Mouse (Mus musculus) forebrain, embryonic 15.5 days (tissue): ENCODE measurements at regions not wholly inside any gene's neighbourhood (a gene's known extent, or its start where the extent isn't known, plus 50 kb on each side); places are given as distances from the start of the nearest gene placed in this dataset.

Experiments
- ATAC-seq: fragments of 200-750 bp; cut with Nextera tagmentation; replicated peaks from 2 replicates; pipeline ENCODE4 v1.8.0; 2017; ENCODE audit warnings: mild to moderate bottlenecking, moderate TSS enrichment, moderate library complexity
- H3K27ac ChIP-seq: fragments of 300-500 bp; sonication (generic); replicated peaks from 2 replicates; pipeline ENCODE4 v1.5.1; 2015; ENCODE audit warnings: mild to moderate bottlenecking, inconsistent platforms
- H3K27me3 ChIP-seq: fragments of 300-500 bp; sonication (generic); 2 replicates; pipeline ENCODE4 v1.6.1; 2015; ENCODE audit warnings: inconsistent platforms
- H3K36me3 ChIP-seq: fragments of 300-500 bp; sonication (generic); 2 replicates; pipeline ENCODE4 v1.6.1; 2015; ENCODE audit warnings: mild to moderate bottlenecking, inconsistent platforms
- H3K4me1 ChIP-seq: fragments of 300-500 bp; sonication (generic); 2 replicates; pipeline ENCODE4 v1.6.1; 2015; ENCODE audit warnings: inconsistent platforms
- H3K4me2 ChIP-seq: fragments of 300-500 bp; sonication (generic); replicated peaks from 2 replicates; pipeline ENCODE4 v1.6.1; 2015; ENCODE audit warnings: mild to moderate bottlenecking, inconsistent platforms
- H3K4me3 ChIP-seq: fragments of 300-500 bp; sonication (generic); 2 replicates; pipeline ENCODE4 v1.5.1; 2015; ENCODE audit warnings: mild to moderate bottlenecking, inconsistent platforms
- H3K9ac ChIP-seq: fragments of 300-500 bp; sonication (generic); replicated peaks from 2 replicates; pipeline ENCODE4 v1.6.1; 2015; ENCODE audit warnings: mild to moderate bottlenecking, inconsistent platforms
- H3K9me3 ChIP-seq: fragments of 300-500 bp; sonication (generic); 2 replicates; pipeline ENCODE4 v1.6.1; 2016; ENCODE audit warnings: inconsistent platforms
- WGBS: fragments of 180-500 bp; shearing (Covaris S2); methylation state at CpG from one replicate; pipeline ENCODE4 v1.1.7; 2015; ENCODE audit warnings: mixed read lengths; 5-methylcytosine and 5-hydroxymethylcytosine counted together

GRCm38 (mm10) chr10:60936659-60937516 lies 105.5 kb upstream of the Unc5b start:
- Histone ChIP-seq H3K27ac (no peak overlapping the region), H3K36me3 (no peaks in the 10 kb centered on the region), H3K4me3 (no peak overlapping the region), H3K9me3 (no peaks in the 10 kb centered on the region), H3K27me3 (no peaks in the 10 kb centered on the region), H3K9ac (no peak overlapping the region), H3K4me1 (peaks cover 13% of the 10 kb centered on the region), H3K4me2 (no peak overlapping the region)
- ATAC-seq = no peak; the same call in 1 of the 2 replicates
- 12% methylated on average over 13 of the region's 13 CpGs for WGBS

- Histone ChIP-seq H3K27ac (no peak overlapping the region), H3K27me3 (no peaks in the 10 kb centered on the region)
- 61% methylated on average over 13 of the region's 13 CpGs for WGBS
Observed at GRCm38 (mm10) chr10:60934297-60935286, 103.2 kb upstream of the Unc5b start.

DNA sequence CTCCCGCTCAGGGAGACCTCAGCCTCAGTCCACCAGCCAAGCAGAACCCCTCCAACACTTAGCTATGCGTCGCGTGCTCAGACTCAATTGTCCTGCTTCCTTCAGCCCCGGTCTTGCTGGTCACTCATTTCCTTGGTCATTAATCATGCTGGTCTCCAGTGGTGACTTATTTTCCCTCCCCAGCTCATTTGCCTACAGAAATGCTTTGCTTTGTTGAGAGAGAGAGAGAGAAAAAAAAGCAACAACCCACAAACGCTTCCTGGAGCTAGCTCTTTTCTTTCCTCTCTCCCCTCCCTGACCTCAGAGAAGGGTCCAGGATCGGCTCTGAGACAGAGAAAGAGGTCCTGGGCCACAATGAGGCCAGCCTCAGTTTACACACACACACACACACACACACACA lies 102.5 kb upstream of the Unc5b start:
- no peak overlapping the region for H3K9ac ChIP-seq
- no peaks in the 10 kb centered on the region for H3K9me3 ChIP-seq
- no peak overlapping the region for H3K4me3 ChIP-seq
- WGBS = 37% methylated on average over 7 of the region's 7 CpGs
- peaks cover 13% of the 10 kb centered on the region for H3K4me1 ChIP-seq
- no peak overlapping the region for H3K4me2 ChIP-seq
- no peaks in the 10 kb centered on the region for H3K36me3 ChIP-seq
- no peak overlapping the region for H3K27ac ChIP-seq
- ATAC-seq = no peak
- H3K27me3 ChIP-seq = no peaks in the 10 kb centered on the region

More at GRCm38 (mm10) chr10:60934297-60935286, 103.2 kb upstream of the Unc5b start:
- no peak for ATAC-seq
- H3K4me1 ChIP-seq = peaks cover 13% of the 10 kb centered on the region
- H3K4me2 ChIP-seq = no peak overlapping the region
- no peak overlapping the region for H3K9ac ChIP-seq
- no peaks in the 10 kb centered on the region for H3K36me3 ChIP-seq
- no peak overlapping the region for H3K4me3 ChIP-seq
- no peaks in the 10 kb centered on the region for H3K9me3 ChIP-seq

GRCm38 (mm10) chr10:60932855-60933254 lies 101.5 kb upstream of the Unc5b start:
- WGBS = 33% methylated on average over 3 of the region's 3 CpGs
- Histone ChIP-seq H3K9ac (no peak overlapping the region), H3K4me2 (no peak overlapping the region), H3K27ac (no peak overlapping the region), H3K9me3 (no peaks in the 10 kb centered on the region), H3K27me3 (no peaks in the 10 kb centered on the region), H3K4me1 (peaks cover 13% of the 10 kb centered on the region), H3K4me3 (no peak overlapping the region), H3K36me3 (no peaks in the 10 kb centered on the region)
- ATAC-seq = no peak

- no peaks in the 10 kb centered on the region for H3K9me3 ChIP-seq
- no peak overlapping the region for H3K4me2 ChIP-seq
- no peaks in the 10 kb centered on the region for H3K36me3 ChIP-seq
- peaks cover 5% of the 10 kb centered on the region; the same call in 1 of the 2 replicates for H3K4me1 ChIP-seq
- H3K4me3 ChIP-seq = no peak overlapping the region
- ATAC-seq = no peak
- no peaks in the 10 kb centered on the region for H3K27me3 ChIP-seq
- no peak overlapping the region for H3K27ac ChIP-seq
- no peak overlapping the region for H3K9ac ChIP-seq
- 51% methylated on average over 22 of the region's 22 CpGs for WGBS
Observed at GRCm38 (mm10) chr10:60931891-60932378, 100.6 kb upstream of the Unc5b start.

- 83% methylated on average over 7 of the region's 7 CpGs for WGBS
- no peak overlapping the region for H3K9ac ChIP-seq
- no peak overlapping the region for H3K4me3 ChIP-seq
- H3K27me3 ChIP-seq = no peaks in the 10 kb centered on the region
- no peak overlapping the region for H3K4me2 ChIP-seq
- H3K36me3 ChIP-seq = no peaks in the 10 kb centered on the region
- ATAC-seq = no peak
- no peak overlapping the region for H3K27ac ChIP-seq
- no peaks in the 10 kb centered on the region for H3K9me3 ChIP-seq
- 0 out of 2 replicates have a peak, but pooled peaks cover 4% of the 10 kb centered on the region for H3K4me1 ChIP-seq
Observed at GRCm38 (mm10) chr10:60928646-60929045, 97.3 kb upstream of the Unc5b start.

DNA sequence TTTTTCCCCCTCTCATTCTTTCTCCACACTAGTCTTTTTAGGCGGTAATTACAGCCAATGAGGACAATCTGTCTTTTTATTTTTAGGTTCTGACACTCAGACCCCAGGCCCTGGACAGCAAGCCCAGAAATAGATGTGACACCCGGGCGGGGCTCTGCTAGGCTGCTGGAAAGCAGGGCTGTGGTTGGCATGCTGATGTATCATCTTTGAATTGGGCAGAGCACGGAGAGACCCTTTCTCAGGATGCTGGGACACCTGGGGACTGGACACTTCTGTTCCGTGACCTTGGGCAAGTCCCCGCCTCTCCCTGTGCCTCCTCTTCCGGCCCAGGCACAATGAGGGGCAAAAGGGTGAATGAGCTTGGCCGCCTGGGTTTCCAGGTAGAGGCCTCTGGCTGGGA lies 96.8 kb upstream of the Unc5b start:
- no peak overlapping the region for H3K4me2 ChIP-seq
- no peaks in the 10 kb centered on the region for H3K36me3 ChIP-seq
- no peak for ATAC-seq
- 84% methylated on average over 8 of the region's 8 CpGs for WGBS
- H3K9me3 ChIP-seq = no peaks in the 10 kb centered on the region
- no peak overlapping the region for H3K4me3 ChIP-seq
- H3K27ac ChIP-seq = no peak overlapping the region
- no peaks in the 10 kb centered on the region for H3K27me3 ChIP-seq
- no peak overlapping the region for H3K9ac ChIP-seq
- H3K4me1 ChIP-seq = 0 out of 2 replicates have a peak, but pooled peaks cover 4% of the 10 kb centered on the region

- H3K9me3 ChIP-seq = no peaks in the 10 kb centered on the region
- ATAC-seq = no peak
- WGBS = 89% methylated on average over 12 of the region's 12 CpGs
- 0 out of 2 replicates have a peak, but pooled peaks cover 4% of the 10 kb centered on the region for H3K4me1 ChIP-seq
- H3K9ac ChIP-seq = no peak overlapping the region
- no peak overlapping the region for H3K27ac ChIP-seq
- H3K27me3 ChIP-seq = no peaks in the 10 kb centered on the region
- no peaks in the 10 kb centered on the region for H3K36me3 ChIP-seq
- no peak overlapping the region for H3K4me2 ChIP-seq
- no peak overlapping the region for H3K4me3 ChIP-seq
Observed at GRCm38 (mm10) chr10:60926632-60927031, 95.3 kb upstream of the Unc5b start.

DNA sequence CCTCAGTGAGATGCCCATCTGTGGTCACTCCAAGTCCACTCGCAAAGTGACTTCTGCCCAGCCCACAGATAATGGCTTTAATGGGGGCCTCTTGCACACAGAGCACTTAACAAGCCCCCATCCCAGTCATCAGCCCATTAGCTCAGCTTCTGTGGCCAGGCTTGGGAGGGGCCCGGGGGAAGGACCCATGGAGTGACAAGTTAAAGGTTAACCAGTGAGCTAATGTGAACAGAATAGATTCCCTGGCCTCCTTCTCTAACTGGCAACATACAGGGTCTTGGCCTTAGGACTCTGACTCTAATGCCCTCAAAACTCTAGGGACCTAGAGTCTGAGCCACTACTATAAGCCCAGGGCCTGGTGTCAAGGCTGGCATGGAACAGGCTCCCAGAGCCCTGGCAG lies 94.3 kb upstream of the Unc5b start:
- H3K4me1 ChIP-seq = 0 out of 2 replicates have a peak, but pooled peaks cover 4% of the 10 kb centered on the region
- no peak overlapping the region for H3K4me2 ChIP-seq
- no peaks in the 10 kb centered on the region for H3K27me3 ChIP-seq
- no peak overlapping the region for H3K9ac ChIP-seq
- H3K4me3 ChIP-seq = no peak overlapping the region
- H3K9me3 ChIP-seq = no peaks in the 10 kb centered on the region
- no peak for ATAC-seq
- no peaks in the 10 kb centered on the region for H3K36me3 ChIP-seq
- WGBS = 76% methylated on average over 2 of the region's 2 CpGs
- no peak overlapping the region for H3K27ac ChIP-seq

DNA sequence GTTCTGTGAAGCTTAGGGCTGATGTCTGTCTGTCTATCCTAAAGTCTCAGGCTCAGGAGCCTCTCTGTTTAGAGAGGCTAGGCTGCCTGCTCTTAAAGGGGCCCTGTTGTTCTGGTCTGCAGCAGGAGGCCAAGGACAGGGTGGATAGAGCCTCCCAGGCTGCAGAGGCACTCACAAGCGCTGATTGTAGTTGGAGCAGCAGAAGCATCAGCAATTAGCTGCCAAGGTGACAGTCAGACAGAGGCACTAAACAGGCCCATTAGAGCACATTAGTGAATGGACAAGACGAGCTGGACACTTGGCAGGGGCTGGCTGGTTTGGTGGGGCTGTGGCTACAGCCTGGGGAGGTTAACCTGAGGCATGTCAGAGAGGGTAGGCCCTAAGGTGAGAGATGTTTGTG lies 93.8 kb upstream of the Unc5b start:
- 27% methylated on average over 2 of the region's 2 CpGs for WGBS
- Histone ChIP-seq H3K9ac (no peak overlapping the region), H3K9me3 (no peaks in the 10 kb centered on the region), H3K4me3 (no peak overlapping the region), H3K27me3 (no peaks in the 10 kb centered on the region), H3K27ac (no peak overlapping the region), H3K4me1 (0 out of 2 replicates have a peak, but pooled peaks cover 4% of the 10 kb centered on the region), H3K36me3 (no peaks in the 10 kb centered on the region), H3K4me2 (no peak overlapping the region)
- ATAC-seq = no peak

GRCm38 (mm10) chr10:60923806-60924205 lies 92.4 kb upstream of the Unc5b start:
- WGBS = 35% methylated on average over 11 of the region's 11 CpGs
- Histone ChIP-seq H3K36me3 (no peaks in the 10 kb centered on the region), H3K4me3 (no peak overlapping the region), H3K9ac (no peak overlapping the region), H3K4me1 (peaks cover 5% of the 10 kb centered on the region; the same call in 1 of the 2 replicates), H3K4me2 (no peak overlapping the region), H3K9me3 (no peaks in the 10 kb centered on the region), H3K27me3 (no peaks in the 10 kb centered on the region), H3K27ac (no peak overlapping the region)
- ATAC-seq = no peak

DNA sequence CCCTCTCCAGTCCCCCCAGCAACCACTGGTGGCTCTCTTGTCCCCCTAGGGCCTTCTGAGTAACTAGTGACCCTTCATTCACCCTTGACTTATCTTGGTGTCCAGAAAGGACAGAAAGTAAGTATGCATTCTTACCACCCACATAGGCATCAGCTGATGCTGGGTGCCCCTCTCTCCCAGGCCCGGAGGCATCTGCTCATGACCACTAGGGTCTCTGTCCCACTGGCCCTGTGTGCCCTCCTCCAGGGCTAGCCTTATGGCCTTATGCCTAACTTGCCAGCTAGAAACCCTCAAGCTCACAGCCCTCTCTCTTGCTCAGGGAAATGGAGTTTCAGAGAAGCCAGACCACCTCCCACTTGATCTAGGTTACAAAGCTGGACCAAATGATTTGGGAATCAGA lies 89.2 kb upstream of the Unc5b start:
- Histone ChIP-seq H3K27me3 (no peaks in the 10 kb centered on the region), H3K4me3 (no peak overlapping the region), H3K4me1 (peaks cover 18% of the 10 kb centered on the region), H3K9me3 (no peaks in the 10 kb centered on the region), H3K27ac (no peak overlapping the region), H3K9ac (no peak overlapping the region), H3K36me3 (no peaks in the 10 kb centered on the region), H3K4me2 (no peak overlapping the region)
- no peak for ATAC-seq
- WGBS = 89% methylated on average over 1 of the region's 1 CpGs
